Mouse (Mus musculus) adipocyte (in vitro differentiated cells): ENCODE measurements at regions not wholly inside any gene's neighbourhood (a gene's known extent, or its start where the extent isn't known, plus 50 kb on each side); places are given as distances from the start of the nearest gene placed in this dataset.

ENCODE experiments used
- DNase-seq: peaks from one replicate; pipeline ENCODE4 v3.0.0-alpha.2; 2016; ENCODE audit warnings: low spot score

DNA sequence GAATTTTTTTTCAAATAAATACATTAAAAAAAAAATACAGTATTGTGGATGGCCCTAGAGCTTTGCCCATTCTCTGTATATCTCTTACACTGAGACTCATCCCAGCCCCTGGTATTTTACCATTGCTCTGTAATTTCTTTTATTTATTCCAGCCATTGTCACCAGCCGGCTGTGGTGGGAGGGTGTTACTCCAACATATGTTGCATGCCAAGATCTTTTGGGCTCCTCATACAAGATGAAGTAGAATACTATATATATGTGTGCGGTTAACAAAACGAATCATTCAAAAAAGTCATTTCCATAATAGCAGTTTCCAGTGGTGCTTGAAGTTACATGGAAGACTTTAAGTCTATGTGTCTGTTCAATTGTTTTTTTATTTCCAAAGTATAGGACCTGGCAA lies 268.0 kb upstream of the Npvf start:
- no peak for DNase-seq

DNA sequence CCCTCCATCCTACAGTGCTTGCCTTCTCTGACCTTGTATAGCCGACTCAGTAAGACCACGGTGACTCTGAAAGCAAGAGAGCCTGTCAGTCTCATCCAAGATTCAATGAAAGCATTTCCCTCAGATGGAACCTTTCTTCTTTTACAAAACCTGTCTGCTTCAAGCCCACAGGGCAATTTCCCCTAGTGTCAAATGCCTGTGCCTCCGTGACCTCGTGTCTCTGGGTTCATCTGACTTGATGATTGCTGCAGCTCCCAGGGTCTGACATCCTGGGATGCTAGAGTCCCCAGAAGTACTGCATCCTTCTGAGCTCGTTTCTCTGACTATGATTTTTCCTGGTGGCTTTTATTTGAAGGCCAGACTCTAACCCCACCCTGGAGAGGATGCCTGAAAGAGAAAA lies 270.3 kb upstream of the Npvf start:
- DNase-seq, result no peak

DNA sequence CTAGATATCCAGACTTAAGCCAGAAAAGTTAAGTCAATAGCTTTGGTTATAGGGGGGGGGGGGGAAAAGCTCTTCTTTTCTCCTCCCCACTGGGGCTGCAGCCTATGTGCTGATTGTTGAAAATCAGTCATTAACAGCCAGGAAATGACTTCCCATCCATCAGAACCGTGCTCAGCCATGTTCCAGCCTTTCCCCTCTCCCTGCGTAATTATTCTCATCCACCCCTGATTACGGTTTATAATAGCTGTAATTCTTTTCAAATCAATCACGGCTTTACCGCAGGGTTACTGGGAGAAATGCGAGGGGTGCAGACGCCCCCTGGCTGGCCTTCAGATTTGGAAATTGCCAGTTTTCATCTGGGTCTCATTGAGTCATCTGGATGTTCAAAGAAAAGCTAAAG lies 270.8 kb upstream of the Npvf start:
- DNase-seq, result no peak

DNA sequence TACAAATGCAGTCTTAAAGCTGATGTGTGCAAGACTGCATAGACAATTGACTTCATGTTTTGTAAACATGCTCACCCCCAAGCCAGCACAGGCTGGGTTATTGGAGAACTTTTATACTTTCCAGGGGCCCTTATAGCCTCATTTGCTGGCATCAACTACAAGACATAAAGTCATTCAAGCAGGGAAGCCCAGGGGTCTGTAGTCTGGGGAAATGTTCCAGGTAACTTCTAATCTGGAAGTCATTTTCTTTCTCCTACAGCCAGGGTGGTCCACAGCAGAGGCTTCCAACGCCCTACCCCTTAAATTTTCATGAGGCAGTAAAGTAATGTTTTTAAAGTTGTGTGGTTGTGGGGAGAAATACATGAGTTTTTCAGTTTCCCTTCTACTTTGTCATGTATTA lies 272.1 kb upstream of the Npvf start:
- no peak for DNase-seq

DNA sequence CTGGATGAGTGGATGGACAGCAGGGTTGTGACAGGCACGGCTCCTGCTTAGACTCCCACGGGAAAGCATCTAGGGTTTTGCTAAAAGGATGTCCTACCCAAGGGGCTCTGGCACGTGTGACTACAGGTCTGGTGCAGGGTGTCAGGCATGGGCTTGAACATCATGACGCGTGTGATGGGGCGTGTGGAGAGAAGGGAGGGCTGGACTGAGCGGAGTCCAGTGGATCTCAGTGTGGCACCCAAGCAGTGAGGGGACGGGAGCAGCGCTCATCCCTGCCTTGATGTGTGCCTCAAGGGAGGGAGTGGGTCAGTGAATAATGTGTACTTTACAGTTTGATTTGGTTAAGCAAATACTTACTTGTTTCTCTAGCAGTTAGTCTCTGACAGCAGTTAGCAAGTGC lies 275.3 kb upstream of the Npvf start:
- DNase-seq, result no peak

DNA sequence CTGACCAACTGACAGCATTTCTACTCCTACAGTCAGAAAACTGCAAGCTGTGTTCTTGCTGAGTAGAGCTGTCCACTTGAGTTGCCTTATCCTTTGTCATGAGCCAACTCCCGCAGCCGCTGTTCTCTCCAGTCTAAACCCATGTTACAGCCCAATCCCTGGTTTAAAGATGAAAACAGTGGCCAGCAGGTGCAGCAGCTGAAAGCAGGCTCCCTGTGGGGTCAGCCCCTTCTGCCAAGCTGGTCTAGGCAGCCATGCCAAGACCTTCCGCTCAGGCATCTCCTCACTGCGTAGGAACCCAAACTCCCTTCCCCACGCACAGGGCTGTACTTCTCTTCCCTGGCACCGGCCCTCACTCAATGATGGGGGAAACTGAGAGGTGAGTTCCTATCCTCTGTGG lies 279.3 kb upstream of the Npvf start:
- no peak for DNase-seq

DNA sequence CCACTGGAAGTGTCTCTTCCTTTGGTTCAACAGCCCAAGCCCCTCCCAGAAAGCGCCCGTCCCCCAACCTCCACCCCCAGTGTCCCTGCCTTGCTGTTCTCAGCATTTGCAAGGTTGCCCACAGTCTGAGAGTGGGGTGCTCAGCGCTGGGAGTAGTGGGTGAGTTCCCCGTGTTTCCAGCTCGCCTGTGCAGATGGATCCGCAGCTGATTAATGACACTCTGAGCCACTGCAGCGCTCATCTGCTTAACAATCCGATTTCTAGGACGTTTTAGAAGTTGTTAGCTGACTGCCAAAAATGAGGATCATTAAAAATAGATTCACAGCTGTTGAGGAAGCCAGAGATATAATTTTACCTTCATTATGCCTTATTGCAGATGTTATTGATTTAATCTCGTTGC lies 280.0 kb upstream of the Npvf start:
- DNase-seq, result no peak

DNA sequence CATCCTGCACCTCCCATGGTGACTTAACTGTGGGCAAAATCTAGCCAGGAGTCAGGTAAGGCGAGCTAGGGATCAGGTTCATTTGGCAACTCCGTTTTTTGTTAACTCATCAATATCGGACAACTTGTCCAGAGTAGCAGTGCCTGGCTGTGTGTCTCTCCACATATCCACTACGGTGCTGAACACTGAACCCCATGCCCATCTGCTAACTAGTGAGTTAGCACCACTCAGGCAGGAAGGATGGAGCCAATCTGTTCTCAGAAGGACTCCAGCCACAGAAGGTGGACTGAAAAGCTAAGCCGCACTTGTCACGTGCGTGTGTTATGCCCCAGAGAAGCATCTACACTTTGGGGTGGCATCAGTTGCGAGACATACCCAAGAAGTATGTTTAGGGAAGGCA lies 282.1 kb upstream of the Npvf start:
- DNase-seq, result no peak

DNA sequence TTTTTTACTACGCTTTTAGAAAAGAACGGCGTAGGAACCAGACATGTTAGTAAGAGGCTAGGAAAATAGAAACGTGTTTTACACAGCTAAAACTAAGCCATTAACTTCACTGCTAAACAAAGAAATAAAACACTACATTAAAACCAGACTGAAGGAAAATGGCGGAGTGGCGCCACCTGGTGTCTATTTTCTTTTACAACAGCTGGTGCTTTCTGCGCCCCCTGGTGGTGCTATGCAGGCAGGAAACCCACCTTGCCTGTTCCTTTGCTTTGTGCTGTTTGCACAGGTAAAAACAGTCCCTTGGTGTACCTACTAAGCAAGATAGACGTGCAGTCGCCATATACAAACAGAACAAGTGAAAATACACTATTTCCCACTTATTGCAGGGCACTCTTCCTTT lies 282.9 kb upstream of the Npvf start:
- DNase-seq, result peak; percentile 85

DNA sequence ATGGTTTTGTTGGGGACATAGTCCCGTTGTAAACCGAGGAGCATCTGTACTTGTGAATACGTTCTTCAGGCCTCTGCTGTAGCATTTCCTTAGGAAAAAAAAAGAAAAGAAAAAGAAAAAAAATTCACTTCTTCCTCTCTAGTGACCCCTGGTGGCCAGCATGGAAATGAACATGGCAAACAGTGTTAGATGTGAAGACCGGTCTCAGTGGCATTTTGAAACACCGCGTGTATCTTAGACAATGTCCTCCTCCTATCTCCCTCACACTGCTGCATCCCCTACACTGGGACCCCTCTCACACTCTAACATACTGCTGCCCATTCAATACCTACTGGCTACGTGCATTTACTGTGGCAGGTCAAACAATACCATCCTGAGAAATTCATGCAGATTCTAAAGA lies 284.6 kb upstream of the Npvf start:
- DNase-seq, result peak; percentile 58

DNA sequence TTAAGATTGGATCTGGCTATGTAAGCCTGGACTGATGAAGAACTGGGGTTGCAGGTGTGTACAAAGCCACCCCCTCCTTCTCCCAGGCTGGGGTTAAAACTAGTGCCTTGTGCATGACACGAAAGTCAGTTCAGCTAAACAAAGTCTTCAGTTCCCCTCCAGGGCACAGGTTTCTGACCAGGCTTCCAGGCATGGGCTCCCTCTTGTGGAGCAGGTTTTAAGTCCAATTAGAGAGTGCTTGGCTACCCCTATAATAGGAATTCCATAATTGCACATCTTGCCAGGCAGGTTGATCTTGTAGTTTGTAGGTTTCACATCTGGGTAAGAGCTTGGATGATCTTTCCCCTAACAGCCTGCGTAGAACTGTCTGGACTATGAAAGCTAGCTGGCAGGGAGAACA lies 285.2 kb upstream of the Npvf start:
- DNase-seq, result peak; percentile 29

DNA sequence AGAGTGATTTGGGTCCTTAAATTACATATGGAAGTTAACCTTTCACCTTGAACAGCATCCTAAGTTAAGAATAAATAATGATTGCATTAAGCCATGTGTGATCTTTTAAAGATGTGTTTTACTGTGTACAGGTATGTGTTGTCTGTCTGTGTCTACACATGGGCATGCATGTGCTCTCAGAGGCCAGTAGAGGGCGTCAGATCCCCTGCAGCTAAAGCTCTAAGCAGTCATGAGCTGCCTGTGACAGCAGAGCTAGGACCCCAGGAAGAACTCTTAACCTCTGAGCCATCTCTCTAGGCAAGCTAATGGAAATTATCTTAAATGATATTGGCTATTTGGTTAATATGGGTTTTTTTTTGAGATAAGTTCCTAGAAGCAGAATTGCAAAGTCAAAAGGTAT lies 285.9 kb upstream of the Npvf start:
- no peak for DNase-seq

DNA sequence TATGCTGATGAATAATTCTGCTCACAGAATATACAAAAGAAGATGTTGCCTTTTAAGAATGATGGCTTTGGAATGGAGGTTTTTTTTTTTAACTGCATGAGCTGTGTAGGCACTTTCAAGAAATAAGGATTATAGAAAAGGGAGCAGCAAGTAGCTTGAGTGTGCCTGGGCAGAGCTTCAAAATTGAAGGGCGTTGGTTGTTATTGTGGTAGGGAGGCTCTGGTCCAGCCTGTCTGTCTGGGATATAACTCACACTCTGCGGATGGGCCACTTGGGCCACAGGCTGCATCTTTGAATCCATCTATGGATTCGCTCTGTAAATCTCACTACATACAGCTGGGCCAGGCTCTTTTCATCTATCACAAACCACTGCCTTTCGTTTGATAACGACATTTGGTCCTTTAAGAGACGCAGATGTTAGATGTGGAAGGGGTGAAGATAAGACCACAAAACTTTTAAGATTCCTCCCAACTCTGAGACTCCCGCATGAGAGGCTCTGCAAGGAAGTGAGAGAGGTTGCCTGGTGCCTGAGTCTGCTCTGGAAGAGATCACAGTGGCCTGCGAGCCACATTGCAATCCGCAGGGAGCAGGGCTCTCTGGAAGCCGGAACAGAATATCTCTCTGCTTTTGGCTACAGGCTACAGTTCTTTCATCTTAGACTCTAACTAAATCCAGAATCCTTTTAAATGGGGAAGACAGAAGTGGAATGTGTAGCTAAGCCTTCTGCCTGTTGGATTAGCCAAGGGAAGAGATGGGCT lies 286.6 kb upstream of the Npvf start:
- DNase-seq, result no peak

DNA sequence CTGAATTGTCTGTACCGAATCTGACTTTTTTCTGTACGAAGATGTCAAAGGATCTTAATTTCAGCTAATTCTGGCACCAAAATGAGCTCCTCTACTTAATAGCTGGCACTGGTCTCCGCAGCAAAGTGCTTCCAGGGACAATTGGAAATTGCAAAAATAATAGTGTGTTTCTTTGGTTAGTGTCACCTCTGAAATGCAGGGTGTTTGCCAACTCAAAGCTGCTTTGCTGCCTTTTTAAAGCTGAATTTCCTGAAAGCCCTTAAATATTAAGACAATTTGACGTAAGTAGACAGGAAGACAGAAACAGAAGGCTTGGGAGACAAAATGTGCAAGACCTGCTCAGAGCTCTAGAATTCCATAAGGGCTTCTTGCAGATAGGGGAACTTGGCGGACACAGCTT lies 288.5 kb upstream of the Npvf start:
- no peak for DNase-seq

DNA sequence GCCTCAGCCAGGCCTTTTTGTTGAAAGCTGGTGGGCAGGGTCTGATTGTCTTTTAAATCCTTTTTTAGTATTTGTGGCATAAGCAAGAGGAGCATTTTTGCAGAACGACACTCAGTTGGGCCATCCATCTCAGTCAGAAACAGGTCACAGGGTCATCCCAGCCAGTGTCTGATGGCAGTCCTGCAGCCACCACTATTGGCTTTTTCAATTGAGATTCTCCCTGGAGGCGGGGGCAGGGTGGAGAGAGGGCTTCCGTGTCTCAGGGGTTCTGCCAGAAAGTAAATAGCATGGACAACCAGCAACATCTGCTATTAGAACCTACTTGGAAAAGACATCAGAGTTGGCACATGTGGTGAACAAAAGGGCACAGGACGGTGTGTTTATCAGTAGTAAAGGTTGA lies 293.8 kb upstream of the Npvf start:
- DNase-seq, result peak; percentile 8

DNA sequence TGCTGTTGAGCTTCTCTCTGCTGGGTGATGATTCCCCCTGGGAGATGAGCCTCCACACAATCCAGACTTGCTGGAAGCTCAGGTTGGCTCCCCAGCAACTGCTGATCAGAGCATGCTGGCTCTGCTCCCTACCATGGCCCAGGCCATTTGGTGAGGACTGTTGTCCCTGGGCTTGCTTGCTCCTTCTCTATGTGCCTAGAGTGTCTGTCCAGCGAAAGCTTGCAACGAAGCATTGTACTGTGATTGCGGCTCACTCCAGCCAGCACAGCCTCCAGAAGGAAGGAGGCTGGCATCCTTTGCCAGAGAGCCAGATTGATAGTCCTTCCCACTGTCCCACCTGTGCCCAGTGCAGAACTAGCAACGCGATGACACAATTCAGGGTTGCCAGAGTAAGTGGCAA lies 295.1 kb upstream of the Npvf start:
- DNase-seq, result no peak

DNA sequence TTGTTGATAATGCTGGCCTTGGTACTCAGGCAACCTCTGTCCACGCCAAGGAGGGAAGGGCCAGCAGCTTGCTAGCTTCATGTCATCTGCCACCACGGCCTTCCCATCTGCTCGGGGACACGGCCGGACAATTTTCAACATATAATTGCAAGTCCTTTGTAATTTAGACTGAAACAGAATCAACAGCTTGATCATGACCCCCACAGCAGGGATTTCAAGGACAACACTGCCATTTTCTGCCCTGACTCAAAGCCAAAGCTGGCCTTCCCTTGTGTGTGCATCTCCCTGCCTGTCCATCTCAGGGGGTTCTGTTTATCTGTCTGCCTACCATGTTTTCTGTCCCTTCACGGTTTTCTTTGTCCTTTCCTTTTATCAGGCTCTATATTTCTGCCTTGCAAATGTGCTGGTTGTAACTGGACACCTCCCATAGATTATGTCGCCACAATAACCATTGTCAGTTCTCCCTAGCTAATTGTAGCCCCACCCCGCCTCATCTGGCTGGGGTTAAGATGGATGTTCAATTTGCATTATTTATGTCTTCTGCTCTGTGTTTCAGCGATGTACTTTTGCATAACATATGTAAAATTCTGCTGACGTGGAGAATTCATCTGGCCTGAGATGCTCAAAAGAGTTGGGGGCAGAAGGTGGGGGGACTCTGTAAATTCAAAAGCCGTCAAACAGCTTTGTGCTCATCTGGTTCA lies 295.8 kb upstream of the Npvf start:
- DNase-seq, result no peak

DNA sequence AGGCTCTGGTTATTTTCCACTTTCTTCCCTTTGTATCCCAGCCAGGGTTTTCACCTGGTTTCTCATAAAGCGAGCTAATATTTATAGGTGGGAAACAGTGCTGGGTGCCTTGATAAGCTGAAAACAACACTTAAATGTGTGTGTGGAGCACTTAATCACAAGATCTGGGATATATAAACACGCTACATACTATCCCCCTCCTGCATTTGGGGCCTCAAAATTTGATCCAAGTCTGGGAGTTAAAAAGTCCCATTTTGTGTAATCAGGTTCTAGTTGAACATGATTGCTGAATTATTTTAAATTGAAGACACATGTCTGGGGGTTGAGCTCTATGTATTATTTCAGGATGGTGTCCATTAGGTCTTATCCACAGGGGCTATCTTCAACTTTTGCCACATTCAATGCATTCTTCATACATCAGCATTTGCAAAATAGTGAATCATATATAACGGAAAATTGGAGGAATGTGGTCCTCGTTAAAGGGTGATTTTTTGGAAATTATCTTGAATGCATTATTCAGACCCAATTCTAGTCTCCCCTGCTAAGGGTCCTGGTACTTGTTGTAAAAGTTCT lies 303.2 kb upstream of the Npvf start:
- no peak for DNase-seq

DNA sequence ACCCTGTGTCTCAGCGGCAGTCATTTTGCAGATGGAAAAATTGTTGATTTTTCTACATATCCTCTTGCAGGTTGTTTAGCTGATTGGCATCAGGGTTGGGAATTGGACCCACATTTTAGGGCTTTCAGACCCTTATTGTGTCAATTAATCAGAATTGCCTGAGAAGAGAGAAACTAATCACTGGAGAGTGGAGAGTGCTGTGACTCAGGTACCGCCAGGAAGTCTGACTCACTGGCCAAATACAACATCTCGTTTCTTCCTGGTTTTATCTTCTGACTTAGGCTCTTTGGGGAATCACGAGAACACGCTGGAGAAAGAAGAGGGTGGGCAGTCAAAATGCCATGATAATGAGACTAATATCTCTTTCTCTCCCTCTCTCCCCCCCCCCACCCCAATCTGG lies 306.1 kb upstream of the Npvf start:
- no peak for DNase-seq

DNA sequence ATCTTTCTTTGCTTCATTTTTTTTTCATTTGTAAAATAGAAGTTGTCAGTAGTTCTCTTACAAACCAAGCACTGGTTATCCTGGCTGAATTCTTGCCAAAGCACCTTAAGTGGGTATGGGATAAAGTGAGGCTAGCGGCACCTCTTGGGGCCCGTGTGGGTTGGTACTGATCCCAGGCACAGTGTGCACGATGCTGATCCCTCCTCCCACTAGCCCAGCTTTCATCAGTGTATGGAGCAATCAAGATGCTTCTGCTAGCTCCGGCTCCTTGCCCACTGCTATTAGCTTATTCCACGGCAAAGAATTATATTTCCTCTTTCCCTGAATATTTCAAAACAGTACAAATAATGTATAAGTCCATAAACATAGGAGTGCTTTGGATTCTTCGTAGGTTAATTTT lies 307.4 kb upstream of the Npvf start:
- DNase-seq, result no peak

DNA sequence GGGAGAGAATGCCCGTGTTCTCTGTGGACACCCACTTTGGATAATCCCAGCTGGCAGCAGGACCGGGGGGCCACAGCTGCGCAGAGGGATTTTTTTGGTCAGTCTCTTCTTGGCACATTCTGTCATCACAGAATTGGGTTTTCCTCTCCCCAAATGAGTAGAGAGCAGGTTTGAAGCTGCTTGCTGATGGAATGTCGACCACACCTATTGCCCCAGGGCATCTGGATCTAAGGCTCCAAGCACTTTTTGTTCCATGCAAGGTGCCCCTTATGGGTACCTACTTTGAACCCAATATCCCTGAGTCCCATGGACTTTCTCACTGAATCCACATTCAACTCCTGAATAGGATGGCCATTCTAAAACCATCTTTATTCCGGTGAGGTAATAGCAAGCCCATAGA lies 314.3 kb upstream of the Npvf start:
- DNase-seq, result no peak

DNA sequence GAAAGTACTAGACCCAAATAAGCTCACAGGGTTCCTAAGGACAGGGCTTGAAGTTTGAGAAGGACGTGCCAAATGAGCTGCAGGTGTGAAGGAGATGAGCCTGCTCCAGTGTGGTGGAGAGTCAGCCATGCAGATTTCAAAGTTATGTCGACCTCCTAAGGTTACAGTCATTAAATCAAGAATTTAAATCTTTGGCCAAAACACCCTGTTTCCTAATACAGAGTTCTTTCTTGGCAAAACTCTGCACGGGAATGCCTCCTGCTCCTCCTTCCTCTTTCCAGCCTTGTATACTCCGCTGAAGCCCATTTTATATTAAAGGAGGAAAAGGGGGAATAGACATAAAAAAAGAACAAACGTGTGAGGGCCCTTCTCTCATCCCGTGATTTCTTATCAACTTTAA lies 315.1 kb upstream of the Npvf start:
- no peak for DNase-seq

DNA sequence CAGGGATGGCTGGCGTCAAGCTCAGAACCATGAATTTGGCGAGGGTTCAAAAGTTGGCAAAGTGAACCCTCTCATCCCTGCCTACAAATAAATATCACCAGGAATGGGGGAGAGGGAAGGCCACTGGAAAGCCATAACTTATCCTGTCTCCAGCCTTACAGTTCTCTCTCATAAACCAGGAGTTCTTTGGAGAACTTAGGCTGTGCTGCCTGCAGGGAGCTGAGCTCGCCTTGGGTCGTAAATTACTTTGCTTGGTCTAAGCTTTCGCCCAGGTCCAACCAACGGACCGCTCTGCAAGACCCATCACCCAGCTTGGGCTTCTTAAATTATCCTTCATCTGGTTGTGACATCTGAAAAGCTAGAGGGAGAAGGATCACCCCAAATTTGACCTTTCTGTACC lies 315.8 kb upstream of the Npvf start:
- DNase-seq, result no peak

DNA sequence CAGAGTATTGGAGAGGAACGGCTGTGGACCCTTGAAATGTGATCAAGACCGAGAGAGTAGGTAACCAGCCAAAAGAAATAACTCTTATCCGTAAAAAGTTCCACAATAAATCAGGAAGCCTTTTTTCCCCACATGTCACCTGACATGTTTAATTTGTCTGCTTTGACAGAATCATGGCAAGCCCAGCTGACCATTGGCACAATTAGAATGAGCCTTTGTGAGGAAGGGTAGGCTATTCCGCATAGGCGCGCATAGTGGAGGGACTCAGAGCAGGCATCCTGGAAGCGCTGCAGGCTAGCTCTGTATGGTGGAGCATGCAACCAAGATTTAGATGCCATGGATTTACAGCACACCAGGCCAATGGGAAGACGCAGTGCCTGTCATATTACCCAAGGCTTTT lies 316.5 kb upstream of the Npvf start:
- no peak for DNase-seq
